Mouse (Mus musculus): ENCODE measurements around the gene Medag.

Gene Medag

GRCm38 (mm10) chr5:149429541-149429940, 18.0 kb downstream of the Medag start:
- no peak for DNase-seq (ENCODE audit: low spot score)

DNA sequence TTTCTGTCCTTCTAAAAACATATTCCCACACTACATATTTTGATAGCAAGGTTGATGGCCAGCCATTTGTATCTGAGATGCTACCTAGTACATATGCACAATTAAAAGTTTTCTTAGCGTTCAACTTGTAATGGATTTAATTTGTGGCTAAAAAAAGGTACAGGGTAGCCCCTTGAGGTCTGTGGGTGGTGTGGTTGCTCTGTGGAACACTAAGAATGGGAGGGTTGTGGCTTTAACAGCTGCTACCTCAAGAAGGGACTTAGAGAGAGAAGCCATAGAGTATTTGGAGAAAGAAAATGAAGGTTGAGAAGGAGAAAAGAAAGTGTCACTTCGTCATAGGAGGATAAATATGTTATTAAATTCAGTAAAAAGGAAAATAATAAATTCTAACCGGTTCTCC, 19.4 kb downstream of the Medag start:
- DNase-seq (ENCODE audit: low spot score) = no peak

- no peak for DNase-seq (ENCODE audit: low spot score)
Observed at GRCm38 (mm10) chr5:149433618-149434017, 22.1 kb downstream of the Medag start.

DNA sequence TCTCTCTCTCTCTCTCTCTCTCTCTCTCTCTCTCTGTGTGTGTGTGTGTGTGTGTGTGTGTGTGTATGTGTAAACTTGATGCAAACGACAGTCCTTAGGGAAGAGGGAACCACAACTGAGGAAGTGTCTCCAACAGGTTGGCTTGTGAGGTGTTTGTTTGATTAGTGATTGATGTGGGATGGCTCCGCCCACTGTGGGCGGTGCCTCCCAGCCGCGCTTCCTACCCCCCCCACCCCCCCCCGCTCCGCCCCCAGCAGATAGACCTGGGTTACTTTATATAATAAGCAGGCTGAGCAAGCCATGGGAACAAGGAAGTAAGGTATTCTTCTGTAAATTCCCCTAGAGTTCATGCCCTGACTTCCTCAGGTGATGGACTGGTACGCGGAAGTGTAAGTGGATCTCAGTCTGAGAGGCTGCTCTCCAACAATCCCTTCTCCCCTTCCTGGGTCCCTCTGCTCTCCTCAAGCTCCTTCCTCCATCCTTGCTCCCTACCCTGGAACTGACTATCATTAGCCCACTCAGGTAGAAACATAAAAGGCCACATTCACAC, 22.7 kb downstream of the Medag start:
- no peak for DNase-seq (ENCODE audit: low spot score)

DNA sequence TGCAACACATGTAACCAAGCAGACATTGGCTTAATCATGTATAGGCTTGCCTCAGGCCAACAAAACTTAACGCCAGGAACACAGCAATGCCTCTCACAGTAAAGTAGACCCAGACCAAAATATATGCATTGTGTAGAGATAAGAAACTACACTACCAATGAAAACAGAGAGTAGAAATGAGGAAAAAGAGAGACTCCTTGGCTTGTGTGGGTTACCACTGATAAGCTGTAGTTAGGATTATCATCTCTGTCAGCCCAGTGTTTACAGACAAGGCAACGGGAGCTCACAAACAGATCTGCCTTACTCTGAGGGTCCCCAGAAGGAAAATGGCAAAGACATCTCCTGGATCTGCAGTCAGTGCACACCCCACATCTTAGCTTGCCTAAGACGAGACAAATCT, 25.0 kb downstream of the Medag start:
- no peak for DNase-seq (ENCODE audit: low spot score)

- no peak for DNase-seq (ENCODE audit: low spot score)
Observed at GRCm38 (mm10) chr5:149437150-149437549, 25.6 kb downstream of the Medag start.

DNA sequence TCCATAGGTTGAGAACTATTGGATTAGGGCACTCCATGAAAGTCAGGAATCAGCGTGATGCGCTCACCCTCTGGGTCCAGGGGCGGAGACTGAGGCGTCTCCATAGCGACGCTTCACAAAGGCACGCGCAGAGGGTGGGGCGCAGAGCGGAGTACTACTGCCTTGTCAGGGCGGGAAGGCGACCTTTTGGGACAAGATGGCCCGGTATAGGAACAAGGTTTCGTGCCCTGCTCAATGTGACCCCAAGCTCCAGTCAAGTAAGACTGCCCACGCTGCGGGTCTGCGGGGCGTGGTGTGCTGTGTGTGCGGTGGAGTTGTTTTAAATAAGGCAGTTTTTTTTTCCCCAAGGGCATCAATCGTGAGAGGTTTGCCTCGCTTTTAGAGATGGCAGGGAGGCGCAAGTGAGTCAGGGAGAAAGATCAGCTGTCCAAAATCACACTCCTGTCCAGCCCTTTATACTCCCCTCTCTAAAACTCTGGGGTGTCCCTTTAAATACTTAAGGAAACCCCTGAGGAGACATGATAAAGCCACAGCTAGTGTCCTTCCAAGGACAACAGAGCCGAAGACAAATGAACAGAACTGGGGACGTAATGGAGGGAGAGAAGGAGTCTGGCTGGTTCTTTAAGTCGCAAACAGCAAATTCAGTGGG, 28.1 kb downstream of the Medag start, which contains the start of gene Tex26:
TSS of gene Tex26 (plus strand) at position 130 of the 649 bp plus-strand sequence.
- DNase-seq (ENCODE audit: low spot score) = no peak

DNA sequence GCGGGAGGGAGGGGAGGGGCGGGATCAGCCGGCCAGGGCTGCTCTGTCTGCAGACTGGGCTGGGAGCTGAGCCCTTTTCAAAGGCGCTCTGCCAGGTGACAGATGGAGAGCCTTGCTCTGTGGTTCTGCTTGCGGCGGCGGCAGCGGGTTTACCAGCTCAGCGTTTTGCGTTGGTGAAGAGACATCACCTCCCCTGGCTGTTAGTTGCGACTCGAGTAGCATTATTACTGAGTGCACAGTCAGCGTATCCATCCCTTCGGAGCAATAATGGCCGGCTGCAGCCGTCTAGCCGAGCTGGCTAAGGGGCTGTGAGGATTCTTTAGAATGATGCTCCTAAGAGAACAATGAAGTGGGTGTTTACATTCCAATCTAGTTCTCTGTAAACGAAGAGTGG, 28.6 kb downstream of the Medag start:
- DNase-seq (ENCODE audit: low spot score) = no peak

GRCm38 (mm10) chr5:149441646-149442276, 30.2 kb downstream of the Medag start:
- DNase-seq (ENCODE audit: low spot score) = no peak

- DNase-seq (ENCODE audit: low spot score) = no peak
Observed at GRCm38 (mm10) chr5:149442277-149442660, 30.7 kb downstream of the Medag start.

DNA sequence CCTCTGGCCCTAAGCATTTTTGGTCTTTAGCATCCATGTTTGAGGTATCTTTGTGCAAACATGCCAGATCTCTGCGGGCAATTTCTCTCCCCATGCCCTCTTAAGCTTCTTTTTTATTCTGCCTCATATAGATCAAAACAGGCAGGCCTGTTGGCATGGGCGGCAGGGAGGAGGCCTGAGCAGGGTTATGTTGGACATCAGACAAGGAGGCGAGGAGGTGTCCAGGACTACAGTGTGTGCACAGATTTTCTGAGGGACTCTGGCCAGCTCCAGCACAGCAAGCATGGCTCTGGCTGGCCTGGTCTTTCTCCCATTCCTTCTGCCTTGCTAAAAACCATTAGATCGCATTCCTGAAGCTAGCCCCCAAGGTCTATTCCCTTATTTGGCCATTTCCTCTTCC, 32.9 kb downstream of the Medag start:
- DNase-seq (ENCODE audit: low spot score) = no peak

DNA sequence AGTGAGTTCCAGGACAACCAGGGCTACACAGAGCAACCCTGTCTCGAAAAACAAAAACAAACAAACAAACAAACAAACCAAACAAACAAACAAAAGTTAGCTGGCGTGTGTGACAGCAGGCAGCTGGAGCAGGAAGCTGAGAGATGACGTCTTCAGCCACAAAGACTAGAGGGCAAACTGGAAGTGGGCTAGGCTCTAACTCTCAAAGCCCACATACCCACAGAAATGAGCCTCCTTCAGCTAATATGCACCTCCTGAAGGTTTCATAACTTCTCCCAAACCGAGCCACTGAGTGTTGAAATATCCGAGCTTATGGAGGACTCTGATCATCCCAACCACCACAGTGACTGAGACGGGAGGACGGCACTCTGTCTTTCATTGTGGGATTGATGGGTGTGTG, 34.9 kb downstream of the Medag start:
- no peak for DNase-seq (ENCODE audit: low spot score)

DNA sequence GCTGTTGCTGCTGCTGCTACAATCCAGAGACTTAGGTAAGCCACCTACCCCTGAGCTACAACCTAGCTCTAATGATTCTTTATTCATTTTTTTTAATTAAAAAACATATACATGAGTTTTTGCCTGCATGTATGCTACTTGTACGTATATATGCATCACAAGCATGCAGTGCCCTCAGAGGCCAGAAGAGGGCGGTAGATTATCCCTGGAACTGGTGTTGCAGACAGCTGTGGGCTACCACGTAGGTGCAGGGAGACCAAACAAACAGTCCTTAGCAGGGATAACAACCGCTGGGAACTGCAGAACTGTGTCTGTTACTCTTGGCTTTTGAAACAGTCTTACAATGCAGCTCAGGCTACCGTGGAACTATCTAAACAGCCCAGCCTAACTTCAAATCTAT, 36.2 kb downstream of the Medag start:
- no peak for DNase-seq (ENCODE audit: low spot score)

GRCm38 (mm10) chr5:149449406-149449805, 37.9 kb downstream of the Medag start:
- no peak for DNase-seq (ENCODE audit: low spot score)

DNA sequence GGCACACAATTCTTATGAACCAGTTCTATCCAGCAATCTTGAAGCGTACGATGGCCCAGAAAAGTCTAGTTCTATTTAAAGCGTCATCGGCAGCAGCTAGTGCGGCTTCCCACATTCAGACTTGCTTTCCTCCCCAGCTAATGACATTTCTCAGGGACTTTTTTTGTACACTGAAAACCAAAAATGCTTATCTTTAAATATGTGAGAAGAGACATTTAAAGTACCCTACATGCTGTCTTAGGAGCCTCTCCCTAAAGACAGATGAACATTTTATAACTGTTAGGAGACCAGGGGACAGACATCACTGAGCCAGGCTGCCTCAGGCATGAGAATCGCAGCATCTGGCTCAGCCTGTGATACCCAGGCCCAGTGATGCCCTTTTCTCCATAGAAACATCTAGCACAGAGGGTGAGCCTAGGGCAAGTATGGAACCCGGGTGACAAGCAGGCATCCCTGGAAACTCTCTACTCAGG, 39.7 kb downstream of the Medag start:
- no peak for DNase-seq (ENCODE audit: low spot score)

DNA sequence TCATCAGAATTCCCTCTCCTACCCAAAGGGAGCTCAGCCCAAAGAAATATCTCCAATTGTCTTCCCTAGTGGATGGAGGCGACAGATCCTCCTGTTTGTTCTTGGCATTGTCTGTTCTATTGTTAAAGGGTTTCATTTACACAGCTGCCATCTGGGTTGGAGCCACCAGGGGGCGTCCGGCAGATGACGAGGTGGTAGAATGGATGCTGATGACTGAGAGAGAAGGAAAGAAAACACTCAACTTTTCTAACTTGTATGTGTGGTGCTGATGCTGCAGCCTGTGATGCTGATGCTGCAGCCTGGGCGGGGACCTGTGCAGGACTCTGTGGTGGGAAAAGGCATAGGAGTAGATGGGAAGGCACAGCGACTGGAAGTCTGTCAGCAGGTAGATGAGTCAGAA, 42.7 kb downstream of the Medag start:
- no peak for DNase-seq (ENCODE audit: low spot score)

DNA sequence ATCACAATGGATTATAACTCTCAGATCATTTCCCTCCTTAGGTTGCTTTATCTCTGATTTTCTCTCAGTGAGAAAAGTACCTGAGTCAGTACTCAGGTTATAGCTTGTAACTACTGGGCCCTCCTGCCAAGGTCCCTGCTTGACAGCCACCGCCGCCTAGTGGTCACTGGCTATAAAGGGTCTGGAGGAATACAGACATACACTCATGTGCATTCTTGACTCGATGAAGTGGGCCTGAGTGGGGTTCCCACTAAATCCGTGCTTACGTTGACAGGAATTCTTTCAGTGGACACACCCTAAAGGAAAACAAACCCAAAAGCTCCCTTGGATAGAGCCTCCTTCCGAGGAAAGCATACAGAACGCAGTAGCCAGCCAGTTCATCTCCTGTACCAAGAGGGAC, 45.0 kb downstream of the Medag start:
- DNase-seq (ENCODE audit: low spot score) = no peak

DNA sequence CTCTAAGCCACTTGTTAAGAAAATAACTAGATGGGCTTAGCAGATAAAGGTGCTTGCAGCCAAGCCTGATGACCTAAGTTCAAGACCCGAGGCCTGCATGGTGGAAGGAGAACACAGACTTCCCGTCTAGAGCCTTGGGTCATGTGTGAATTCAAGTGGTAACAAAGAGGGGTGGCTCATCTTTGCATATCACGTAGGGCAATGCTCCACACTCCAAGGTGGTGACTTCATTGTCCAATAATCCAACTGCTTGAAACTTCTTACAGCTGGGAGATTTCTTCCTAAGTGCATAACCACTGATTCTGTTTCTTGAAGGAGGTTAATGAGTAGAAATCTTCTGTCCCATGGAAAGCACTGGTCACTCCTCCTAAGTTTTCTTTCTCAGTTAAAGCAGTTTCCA, 50.5 kb downstream of the Medag start:
- DNase-seq (ENCODE audit: low spot score) = no peak

- no peak for DNase-seq (ENCODE audit: low spot score)
Observed at GRCm38 (mm10) chr5:149465305-149465704, 53.8 kb downstream of the Medag start.

GRCm38 (mm10) chr5:149474142-149474541, 62.6 kb downstream of the Medag start:
- no peak for DNase-seq (ENCODE audit: low spot score)

DNA sequence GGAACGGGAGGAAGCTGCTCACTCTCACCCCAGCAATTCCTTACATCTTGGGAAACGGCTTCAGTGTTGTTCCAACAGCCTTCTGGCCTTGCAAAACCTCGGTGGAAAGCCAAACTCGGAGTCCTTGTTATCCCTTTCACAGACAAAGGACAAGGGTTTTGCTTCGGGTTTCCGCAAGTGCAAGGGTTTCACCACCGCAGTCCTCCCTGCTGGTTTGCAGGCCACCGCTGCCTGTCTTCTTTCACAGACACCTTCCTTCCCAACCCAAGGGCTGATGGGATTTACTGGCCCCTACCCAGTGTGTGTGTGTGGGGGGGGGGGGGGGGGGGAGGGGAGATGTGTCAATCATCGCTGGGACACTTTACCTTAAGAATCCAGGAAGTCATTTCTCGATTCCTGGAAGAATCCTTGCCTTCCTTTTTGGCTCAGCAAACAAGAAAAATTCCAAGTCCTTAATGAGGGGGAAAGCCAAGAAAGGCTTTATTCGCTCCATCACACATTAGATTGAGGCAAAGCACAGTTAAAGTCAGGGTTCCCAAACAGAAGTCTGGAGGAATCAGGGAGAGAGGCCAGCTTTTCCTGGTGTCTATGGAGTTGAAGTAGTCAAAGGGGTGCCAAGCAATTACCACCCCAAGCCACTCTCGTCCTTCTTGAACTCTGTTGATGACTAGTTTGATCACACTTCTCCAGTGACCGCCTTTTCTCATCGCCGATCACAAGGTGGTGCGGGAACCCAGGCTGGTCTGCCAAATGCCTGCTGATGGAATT, 63.3 kb downstream of the Medag start:
- no peak for DNase-seq (ENCODE audit: low spot score)

All from urinary bladder, postnatal 10 days (tissue).